Mouse (Mus musculus): ENCODE data around the gene Apobec2.

GRCm38 (mm10) chr17:48418781-48419180 is 13.9 kb downstream of the Apobec2 start:
- no peak for TF ChIP-seq CTCF (IDR thresholded peaks at IDR 0.05; ENCODE audit: low read depth, low read length)
- TF ChIP-seq TAL1 (conservative IDR thresholded peaks at IDR 0.05; ENCODE audit: low read depth, low read length), result no peak
- TF ChIP-seq GATA1 (IDR thresholded peaks at IDR 0.05; ENCODE audit: borderline replicate concordance, low read length), result no peak
- TF ChIP-seq GATA2 (IDR thresholded peaks at IDR 0.05; ENCODE audit: borderline replicate concordance, low read depth, low read length), result no peak

Measured in G1E (cell line).